In the genomic region with DNA sequence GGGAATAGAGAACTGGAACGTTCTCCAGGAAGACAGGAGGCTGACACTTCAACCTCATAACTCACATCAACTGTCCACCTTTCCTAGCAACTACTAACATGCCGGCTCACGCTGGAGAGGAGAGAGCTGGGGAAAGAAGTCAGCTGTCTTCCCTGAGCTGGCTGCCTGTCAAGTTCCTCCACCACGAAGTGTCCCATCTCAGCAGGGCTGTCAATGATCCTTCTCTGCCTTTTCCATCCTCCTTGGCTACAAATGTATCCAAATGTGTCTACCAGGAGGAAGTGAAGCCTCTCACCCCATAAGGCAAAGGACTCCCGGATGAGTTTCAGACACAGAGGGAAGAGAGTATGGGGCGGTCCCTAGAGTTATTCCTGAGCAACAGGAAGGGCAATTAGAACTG, we compare ENCODE assay signal across 7 mouse cellular contexts. TPM values are rescaled to one million over a fixed set of nuclear protein-coding genes. Genes with fewer than 3 reads are reported as not detected.
A peak's percentile ranks its signal among the peaks of the same experiment; 100 is the strongest.
DNase-seq lines count a peak whose midpoint lies in the region; ATAC-seq and TF ChIP-seq lines count a peak whose summit lies in the region.

No protein-coding gene starts in this region.

- DNase-seq in lung, embryonic 14.5 days: peak; percentile 79
- no peak for DNase-seq in lung, postnatal 25 days (ENCODE audit: low spot score)
- no peak for DNase-seq in liver, embryonic 11.5 days (ENCODE audit: low spot score)
- DNase-seq in layer of hippocampus, postnatal 36 days: no peak
- DNase-seq in thymus, adult 18-20 months: no peak

- WGBS in lung, embryonic 14.5 days: 14% methylated on average over 6 of the region's 6 CpGs
- WGBS in forebrain, embryonic 15.5 days: 56% methylated on average over 6 of the region's 6 CpGs
- WGBS in liver, embryonic 11.5 days: 28% methylated on average over 6 of the region's 6 CpGs
- WGBS in stomach, embryonic 16.5 days: 25% methylated on average over 6 of the region's 6 CpGs

- H3K4me2 ChIP-seq in lung, embryonic 14.5 days: peak overlapping the region; percentile 96
- peak overlapping the region; percentile 32 for H3K4me2 ChIP-seq in forebrain, embryonic 15.5 days (replicated peaks)
- peak overlapping the region; percentile 84 for H3K4me2 ChIP-seq in liver, embryonic 11.5 days
- peak overlapping the region; percentile 96 for H3K4me2 ChIP-seq in stomach, embryonic 16.5 days (ENCODE audit: low read depth, low read length)

- peaks cover 5% of the 10 kb centered on the region; the same call in 1 of the 2 replicates for H3K36me3 ChIP-seq in lung, embryonic 14.5 days (ENCODE audit: insufficient read depth)
- H3K36me3 ChIP-seq in forebrain, embryonic 15.5 days: peaks cover under 1% of the 10 kb centered on the region; the same call in 1 of the 2 replicates
- H3K36me3 ChIP-seq in liver, embryonic 11.5 days (ENCODE audit: control insufficient read depth, insufficient read depth, low read length): no peaks in the 10 kb centered on the region
- H3K36me3 ChIP-seq in stomach, embryonic 16.5 days (ENCODE audit: control insufficient read depth, insufficient read depth, low read length): no peaks in the 10 kb centered on the region

- TF ChIP-seq CTCF in lung, embryonic 14.5 days (IDR thresholded peaks at IDR 0.05; ENCODE audit: low read depth): no peak

- no peaks in the 10 kb centered on the region for H3K9me3 ChIP-seq in lung, embryonic 14.5 days (ENCODE audit: low read depth, low read length)
- H3K9me3 ChIP-seq in forebrain, embryonic 15.5 days: no peaks in the 10 kb centered on the region
- H3K9me3 ChIP-seq in liver, embryonic 11.5 days (ENCODE audit: control insufficient read depth, low read length): no peaks in the 10 kb centered on the region
- no peaks in the 10 kb centered on the region for H3K9me3 ChIP-seq in stomach, embryonic 16.5 days (replicated peaks; ENCODE audit: control insufficient read depth, low read length)

- no peak overlapping the region for H3K9ac ChIP-seq in lung, embryonic 14.5 days
- no peak overlapping the region for H3K9ac ChIP-seq in forebrain, embryonic 15.5 days (replicated peaks)
- H3K9ac ChIP-seq in liver, embryonic 11.5 days (ENCODE audit: low read depth, low read length): no peak overlapping the region
- H3K9ac ChIP-seq in stomach, embryonic 16.5 days (ENCODE audit: low read length): peak overlapping the region; percentile 95; the same call in 1 of the 2 replicates

- ATAC-seq in lung, embryonic 14.5 days (ENCODE audit: insufficient read depth): no peak
- no peak for ATAC-seq in forebrain, embryonic 15.5 days (replicated peaks)
- ATAC-seq in liver, embryonic 11.5 days (replicated peaks; ENCODE audit: low FRiP score): no peak
- no peak for ATAC-seq in stomach, embryonic 16.5 days (ENCODE audit: insufficient read depth, low FRiP score)

- no peaks in the 10 kb centered on the region for H3K27me3 ChIP-seq in lung, embryonic 14.5 days (ENCODE audit: insufficient read depth, low read length)
- H3K27me3 ChIP-seq in forebrain, embryonic 15.5 days: no peaks in the 10 kb centered on the region
- peaks cover 47% of the 10 kb centered on the region for H3K27me3 ChIP-seq in liver, embryonic 11.5 days (replicated peaks; ENCODE audit: control insufficient read depth, insufficient read depth, low read length)
- no peaks in the 10 kb centered on the region for H3K27me3 ChIP-seq in stomach, embryonic 16.5 days (ENCODE audit: control insufficient read depth, insufficient read depth, low read length)

- peak overlapping the region; percentile 97; the same call in 1 of the 2 replicates for H3K27ac ChIP-seq in lung, embryonic 14.5 days (ENCODE audit: low read depth)
- H3K27ac ChIP-seq in forebrain, embryonic 15.5 days (replicated peaks): no peak overlapping the region
- H3K27ac ChIP-seq in liver, embryonic 11.5 days (ENCODE audit: low read depth, low read length): peak overlapping the region; percentile 8; the same call in 1 of the 2 replicates
- peak overlapping the region; percentile 95; the same call in 1 of the 2 replicates for H3K27ac ChIP-seq in stomach, embryonic 16.5 days (ENCODE audit: low read length)

- peak overlapping the region; percentile 72; the same call in 1 of the 2 replicates for H3K4me3 ChIP-seq in lung, embryonic 14.5 days (ENCODE audit: low read depth, low read length)
- H3K4me3 ChIP-seq in forebrain, embryonic 15.5 days: peak overlapping the region; percentile 8
- H3K4me3 ChIP-seq in liver, embryonic 11.5 days (ENCODE audit: low read depth, low read length): no peak overlapping the region
- peak overlapping the region; percentile 87; the same call in 1 of the 2 replicates for H3K4me3 ChIP-seq in stomach, embryonic 16.5 days (replicated peaks; ENCODE audit: low read length)

- H3K4me1 ChIP-seq in lung, embryonic 14.5 days (ENCODE audit: insufficient read depth): peaks cover 46% of the 10 kb centered on the region
- peaks cover 72% of the 10 kb centered on the region for H3K4me1 ChIP-seq in forebrain, embryonic 15.5 days
- H3K4me1 ChIP-seq in liver, embryonic 11.5 days (replicated peaks; ENCODE audit: control insufficient read depth, insufficient read depth, low read length): peaks cover 58% of the 10 kb centered on the region
- peaks cover 66% of the 10 kb centered on the region for H3K4me1 ChIP-seq in stomach, embryonic 16.5 days (ENCODE audit: control insufficient read depth, insufficient read depth, low read length)

RNA-seq across cellular contexts. Expression of a gene that starts 2.8 kb away (rescaled TPM):
- 68.7 and 73.0 TPM in 2 replicates for polyA plus RNA-seq in lung, embryonic 14.5 days (2014; fragmentation: Nextera tagmentation; extraction: Ambion mirVana)
- polyA plus RNA-seq in forebrain, embryonic 15.5 days (2015; fragmentation: Nextera tagmentation; extraction: Ambion mirVana): 93.1 and 95.7 TPM in 2 replicates
- polyA plus RNA-seq in liver, embryonic 11.5 days (2014; fragmentation: Nextera tagmentation; extraction: Ambion mirVana): 35.7 and 36.8 TPM in 2 replicates
- polyA plus RNA-seq in stomach, embryonic 16.5 days (2015; fragmentation: Nextera tagmentation; extraction: Ambion mirVana): 95.6 and 102 TPM in 2 replicates
- total RNA-seq in layer of hippocampus, postnatal 36 days (2021): 100 to 1,000 TPM; 268 to 307 TPM

RNA-seq across cellular contexts. Expression of a gene that starts 24.6 kb away (rescaled TPM):
- polyA plus RNA-seq in lung, embryonic 14.5 days (2014; fragmentation: Nextera tagmentation; extraction: Ambion mirVana): 27.8 and 28.1 TPM in 2 replicates
- 3.4 and 3.7 TPM in 2 replicates for polyA plus RNA-seq in forebrain, embryonic 15.5 days (2015; fragmentation: Nextera tagmentation; extraction: Ambion mirVana)
- 28.7 TPM in 2 replicates for polyA plus RNA-seq in liver, embryonic 11.5 days (2014; fragmentation: Nextera tagmentation; extraction: Ambion mirVana)
- 49.7 and 60.3 TPM in 2 replicates for polyA plus RNA-seq in stomach, embryonic 16.5 days (2015; fragmentation: Nextera tagmentation; extraction: Ambion mirVana)
- total RNA-seq in layer of hippocampus, postnatal 36 days (2021): 1 to 10 TPM; 5.1 to 6.2 TPM

RNA-seq across cellular contexts. Expression of a gene that starts 48.5 kb away (rescaled TPM):
- polyA plus RNA-seq in lung, embryonic 14.5 days (2014; fragmentation: Nextera tagmentation; extraction: Ambion mirVana): 11.2 and 13.2 TPM in 2 replicates
- polyA plus RNA-seq in forebrain, embryonic 15.5 days (2015; fragmentation: Nextera tagmentation; extraction: Ambion mirVana): 4.8 and 5.8 TPM in 2 replicates
- polyA plus RNA-seq in liver, embryonic 11.5 days (2014; fragmentation: Nextera tagmentation; extraction: Ambion mirVana): 10.5 and 11.2 TPM in 2 replicates
- polyA plus RNA-seq in stomach, embryonic 16.5 days (2015; fragmentation: Nextera tagmentation; extraction: Ambion mirVana): 8.8 and 10.0 TPM in 2 replicates
- 1 to 10 TPM; 5.1 to 6.7 TPM for total RNA-seq in layer of hippocampus, postnatal 36 days (2021)

RNA-seq across cellular contexts. Expression of a gene that starts 50.2 kb away (rescaled TPM):
- polyA plus RNA-seq in lung, embryonic 14.5 days (2014; fragmentation: Nextera tagmentation; extraction: Ambion mirVana): 11.6 and 13.5 TPM in 2 replicates
- polyA plus RNA-seq in forebrain, embryonic 15.5 days (2015; fragmentation: Nextera tagmentation; extraction: Ambion mirVana): 2.9 and 3.9 TPM in 2 replicates
- polyA plus RNA-seq in liver, embryonic 11.5 days (2014; fragmentation: Nextera tagmentation; extraction: Ambion mirVana): 5.7 and 5.8 TPM in 2 replicates
- 9.9 and 10.1 TPM in 2 replicates for polyA plus RNA-seq in stomach, embryonic 16.5 days (2015; fragmentation: Nextera tagmentation; extraction: Ambion mirVana)
- 10 to 100 TPM; 42.7 to 43.8 TPM for total RNA-seq in layer of hippocampus, postnatal 36 days (2021)

Comparison
In these comparisons a context has a peak if more than half of its experiments do, and no peak if none do; other contexts are left out.
1. H3K4me2 ChIP-seq: peak in every context shown above with its lines; median percentile 96 in lung, embryonic 14.5 days; 96 in stomach, embryonic 16.5 days; 84 in liver, embryonic 11.5 days; 32 in forebrain, embryonic 15.5 days.